Mouse (Mus musculus) E14TG2a.4 (cell line): Measurements from ENCODE around the gene Exoc4.

Source experiments
- CTCF ChIP-seq: conservative IDR thresholded peaks from 2 replicates; pipeline ENCODE4 v1.5.1; 2014; ENCODE audit warnings: low read length
- NANOG ChIP-seq: IDR thresholded peaks from 2 replicates; pipeline ENCODE4 v1.6.1; 2014; ENCODE audit warnings: borderline replicate concordance, low read length, mixed read lengths

GRCm38 (mm10) chr6:33625931-33626330 is 377.0 kb downstream of the Exoc4 start:
- TF ChIP-seq CTCF (no peak), NANOG (no peak)
